Mouse (Mus musculus): ENCODE results near the gene Meis1.

DNA sequence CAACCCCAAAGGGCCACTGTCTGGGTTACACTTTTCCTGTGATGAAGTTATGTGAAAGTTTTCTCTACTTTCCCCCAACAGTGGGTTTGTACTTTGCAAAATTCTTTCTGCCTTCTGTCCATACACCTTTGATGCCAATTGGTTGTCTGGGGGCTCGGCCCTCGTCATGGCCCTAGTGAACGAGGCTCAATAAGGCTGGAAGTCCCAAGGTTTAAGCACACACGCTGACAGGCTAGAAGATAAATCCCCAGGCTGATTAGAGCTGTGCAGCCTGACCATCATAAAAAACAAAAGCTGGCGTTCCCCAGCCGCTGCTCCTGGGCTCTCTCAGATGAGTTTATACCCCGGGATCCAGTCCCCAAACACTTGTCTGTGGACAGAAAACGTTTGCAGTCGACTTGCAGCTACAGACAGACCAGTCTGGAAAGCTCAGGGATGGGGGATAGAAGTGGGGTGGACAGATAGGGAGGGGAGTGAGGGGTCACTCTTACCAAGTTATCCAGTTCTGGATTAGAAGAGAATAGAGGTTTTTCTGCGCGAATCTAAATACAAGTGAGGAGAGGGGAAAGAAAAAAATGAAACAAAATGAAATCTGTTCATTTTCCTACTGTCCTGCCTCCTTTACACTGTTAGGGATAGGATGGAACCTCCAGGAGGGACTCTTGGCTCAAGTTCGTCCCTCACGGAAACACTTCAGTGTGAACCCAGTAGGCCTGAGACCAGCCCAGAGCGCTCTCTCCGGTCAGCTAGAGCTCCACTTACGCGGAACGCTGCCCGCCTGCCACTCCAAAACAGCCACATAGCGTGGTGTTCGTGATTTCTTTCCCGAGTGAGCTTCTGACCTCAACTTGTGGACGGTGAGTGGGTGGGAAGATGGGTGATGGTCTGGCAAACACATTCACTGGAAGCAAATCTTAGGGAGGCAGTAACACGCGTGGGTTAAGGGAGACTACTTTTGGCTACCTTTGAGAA is 5.4 kb downstream of the Meis1 start:
- TF ChIP-seq CTCF (IDR thresholded peaks at IDR 0.05; ENCODE audit: extremely low read depth, insufficient read depth, insufficient read length, insufficient replicate concordance) (no peak), POLR2A (IDR thresholded peaks at IDR 0.05; ENCODE audit: low read depth, low read length) (no peak)
